Mouse (Mus musculus): ENCODE measurements around the gene Cnksr1.
A peak's percentile ranks its signal among the peaks of the same experiment; 100 is the strongest.

Cnksr1 gene

DNA sequence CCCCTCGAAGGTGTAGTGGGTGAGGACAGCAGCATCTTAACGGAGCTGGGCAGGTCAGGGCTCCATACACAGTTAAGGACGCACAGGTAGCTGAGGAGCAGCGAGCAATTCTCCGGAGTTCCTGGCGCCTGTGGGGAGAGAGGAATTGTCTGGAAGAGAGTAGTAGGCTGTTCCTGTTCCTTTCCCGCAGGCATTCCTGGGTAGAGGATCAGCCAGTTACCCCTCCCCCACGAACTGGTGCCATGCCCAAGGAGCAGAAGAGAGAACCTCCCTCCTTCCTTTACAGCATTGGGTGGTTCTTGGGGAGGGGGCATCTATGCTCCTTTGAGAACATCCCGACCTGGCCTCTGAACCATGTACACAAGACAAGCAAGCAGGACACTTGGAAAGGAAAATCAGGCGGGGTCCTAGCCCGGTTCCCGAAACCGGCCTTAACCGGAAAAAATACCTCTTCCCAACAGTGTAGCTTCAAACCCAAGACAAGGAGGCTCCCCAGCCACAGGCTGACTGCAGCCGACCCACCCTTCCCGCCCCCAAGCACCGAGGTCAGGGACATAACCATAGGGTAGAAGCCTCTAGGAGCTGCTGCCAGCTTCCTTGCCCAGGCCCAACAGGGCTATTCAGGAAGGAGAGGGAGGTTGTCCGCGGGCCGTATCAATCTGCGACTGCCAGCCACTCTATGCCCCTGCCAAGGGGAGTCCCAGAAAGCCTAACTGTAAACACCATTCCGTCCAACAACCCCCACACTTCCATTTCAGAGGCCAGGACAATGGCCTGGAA is 14.1 kb upstream of the Cnksr1 start:
- DNase-seq: no peak

DNA sequence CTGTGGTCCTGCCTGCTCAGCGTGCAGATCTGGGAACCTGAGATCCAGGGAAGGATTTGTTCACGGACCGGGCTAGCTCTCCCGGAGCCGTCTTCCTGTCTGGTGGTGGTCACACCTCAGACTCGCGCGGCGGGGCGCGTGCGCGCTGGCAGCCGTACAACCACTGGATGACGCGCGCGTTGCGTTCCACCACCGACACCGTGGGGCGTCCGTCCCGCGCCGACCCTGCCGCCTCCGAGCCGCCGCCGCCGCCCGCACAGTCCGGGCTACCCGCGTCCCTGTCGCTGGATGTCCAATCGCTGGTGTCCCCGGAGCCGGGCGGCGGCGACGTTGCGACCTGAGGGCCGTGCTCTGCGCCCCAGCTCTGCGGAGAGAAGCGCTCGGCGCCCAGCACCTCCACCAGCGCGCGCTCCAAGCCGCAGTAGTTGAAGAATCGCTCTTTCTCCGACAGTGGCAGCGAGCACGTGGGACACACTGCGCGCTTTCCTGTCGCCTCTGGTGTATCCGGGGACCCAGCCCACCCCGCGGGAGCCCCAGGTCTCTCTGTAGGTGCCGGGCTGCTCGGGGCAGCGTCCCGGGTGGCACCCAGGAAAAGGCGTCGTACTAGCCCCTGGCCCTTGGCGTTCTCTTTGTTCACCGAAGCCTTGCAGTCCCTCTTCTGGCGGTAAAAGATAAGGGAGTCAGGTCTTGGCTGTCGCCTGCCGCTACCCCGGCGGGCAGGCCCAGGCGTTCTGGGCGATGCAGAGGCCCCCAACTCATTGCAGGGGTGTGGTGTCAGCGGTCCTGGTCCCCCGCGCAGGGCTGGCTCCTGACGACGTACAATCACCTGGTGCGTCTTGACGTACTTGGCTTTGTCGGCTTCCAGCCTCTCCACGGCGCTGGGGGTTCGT is 13.3 kb upstream of the Cnksr1 start:
- peak; percentile 18 to 39 for DNase-seq

DNA sequence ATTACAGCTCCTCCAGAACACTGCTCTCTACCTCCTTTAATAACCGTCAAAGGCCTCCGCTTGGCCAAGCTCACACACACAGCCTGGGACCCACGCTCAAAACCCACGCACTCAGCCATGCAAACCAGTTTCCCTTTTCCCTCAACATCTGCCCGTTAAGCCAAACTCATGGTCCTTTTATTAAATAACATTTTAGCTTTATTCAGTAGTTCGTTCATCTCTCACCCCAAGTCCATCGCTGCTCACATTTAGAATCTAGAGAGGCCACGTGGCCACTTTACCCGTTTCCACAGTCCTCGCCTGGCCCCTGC is 12.7 kb upstream of the Cnksr1 start:
- no peak for DNase-seq

GRCm38 (mm10) chr4:134250116-134250929 is 12.1 kb upstream of the Cnksr1 start:
- no peak for DNase-seq

GRCm38 (mm10) chr4:134249651-134250050 is 11.5 kb upstream of the Cnksr1 start:
- DNase-seq: peak; percentile 61 to 78

DNA sequence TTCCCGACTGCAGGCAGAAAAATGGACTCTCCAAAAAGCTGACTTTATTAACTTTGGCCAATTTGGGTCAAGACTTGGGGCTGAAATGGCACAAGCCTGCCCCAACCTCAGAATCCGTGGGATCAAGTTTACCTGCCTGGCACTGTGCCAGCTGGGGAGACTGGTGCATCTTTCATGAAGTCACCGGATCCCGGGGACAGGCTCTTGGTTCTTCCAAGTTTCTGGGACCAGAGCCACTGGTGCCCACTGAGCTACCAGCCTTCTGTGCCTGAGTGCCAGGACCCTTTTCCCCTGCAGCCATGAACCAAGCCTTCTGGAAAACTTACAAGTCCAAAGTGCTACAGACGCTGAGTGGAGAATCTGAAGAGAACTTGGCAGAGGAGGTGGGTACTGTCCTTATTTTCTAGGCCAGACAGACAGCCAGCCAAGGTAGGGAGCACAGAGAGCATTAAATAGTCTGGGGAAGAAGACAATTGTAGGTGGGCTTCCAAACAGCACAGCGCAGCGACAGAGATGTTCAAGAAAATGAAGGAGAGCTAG is 8.6 kb upstream of the Cnksr1 start, which contains the start of gene Gm30191:
Gene Gm30191 (plus strand): TSS at position 217 of the 540 bp plus-strand sequence.
- DNase-seq: peak; percentile 16 to 35

DNA sequence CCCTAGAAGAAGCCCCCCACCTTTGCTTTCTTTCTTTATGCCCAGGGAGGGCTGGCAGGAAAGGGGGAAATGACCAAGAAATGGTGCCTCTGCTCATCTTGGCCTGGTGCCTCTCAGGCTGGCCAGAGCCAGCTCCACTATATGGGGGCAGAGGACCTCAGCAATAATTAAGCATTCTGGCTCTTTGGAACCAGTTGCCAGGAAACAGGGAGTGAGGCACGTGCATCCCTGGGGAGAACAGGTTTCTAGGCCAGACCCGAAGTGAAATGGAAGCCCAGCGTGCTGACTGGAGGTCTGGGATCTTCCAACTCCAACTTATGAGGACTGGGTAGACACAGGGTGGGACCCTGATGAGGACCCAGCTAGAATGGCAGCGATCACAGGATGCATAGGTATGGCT is 8.1 kb upstream of the Cnksr1 start:
- no peak for DNase-seq

DNA sequence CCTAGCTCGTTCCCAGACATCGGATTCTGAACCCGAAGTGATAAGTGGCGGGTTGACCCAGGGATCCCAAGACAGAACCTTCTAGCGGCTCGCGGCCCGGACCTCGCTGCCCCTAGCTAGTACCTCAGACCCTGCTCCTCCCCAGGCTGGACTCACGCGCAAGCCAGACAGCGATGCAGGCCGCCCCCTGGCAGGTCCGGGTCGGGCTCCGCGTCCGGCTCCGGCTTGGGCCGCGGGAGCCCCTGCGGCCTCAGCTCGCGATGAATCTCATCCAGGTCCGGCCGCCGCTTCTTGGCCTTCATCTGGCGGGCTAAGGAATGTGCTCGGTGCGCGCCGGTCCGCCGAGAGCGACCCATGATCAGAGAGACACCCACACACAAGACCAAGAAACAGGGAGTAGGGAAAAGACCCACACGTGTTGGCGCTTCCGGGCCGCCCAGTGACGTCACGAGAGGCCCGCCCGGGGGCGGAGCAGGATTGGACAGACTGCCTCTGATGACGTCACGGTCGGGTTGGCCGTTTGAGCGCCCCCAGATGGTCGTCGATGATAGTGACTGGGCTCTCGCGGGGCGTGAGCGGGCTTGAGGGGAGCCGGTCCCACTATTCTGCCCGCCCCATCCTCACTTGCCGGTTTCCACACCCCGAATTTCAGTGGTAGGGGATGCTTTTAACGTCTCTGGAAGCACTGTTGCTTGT is 7.1 kb upstream of the Cnksr1 start, which contains the start of gene Zfp593:
Gene Zfp593 (minus strand): TSS at position 445 of the 696 bp plus-strand sequence.
- peak; percentile 95 to 98 for DNase-seq

DNA sequence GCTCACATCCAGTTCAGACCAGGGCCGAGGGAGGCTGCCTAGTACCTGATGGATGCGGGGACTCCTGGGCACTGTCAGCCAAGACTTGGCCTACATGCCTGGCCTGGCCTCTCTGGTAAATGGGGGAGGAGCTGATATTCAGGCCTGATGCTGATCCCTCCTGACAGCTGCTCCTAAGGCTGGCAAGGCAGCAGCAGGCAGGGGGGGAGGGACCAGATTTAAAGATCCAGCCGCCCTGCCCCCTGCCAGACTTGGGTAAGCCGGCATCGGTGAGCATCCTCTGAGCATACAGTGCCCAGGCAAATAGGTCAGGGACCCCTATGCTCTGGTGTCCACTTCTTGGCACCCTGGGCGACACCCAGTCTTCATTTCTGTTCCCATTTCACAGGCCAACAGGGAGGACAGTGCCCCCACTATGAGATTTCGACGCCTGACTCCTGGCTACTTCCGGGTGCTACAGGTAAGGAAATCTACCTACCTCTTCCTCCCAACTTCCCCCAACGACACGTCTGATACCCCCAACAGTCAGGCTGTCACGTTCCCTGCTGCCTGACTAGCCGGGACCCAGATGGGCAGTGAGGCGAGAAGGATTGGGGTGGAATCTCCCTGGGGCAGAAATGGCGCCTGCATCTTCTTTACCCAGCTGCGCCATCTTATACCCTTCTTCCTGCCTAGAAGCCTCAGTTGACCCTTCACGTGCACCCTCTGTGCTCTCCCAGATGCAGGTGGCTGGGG is 5.5 kb upstream of the Cnksr1 start, which contains the start of gene E130218I03Rik:
Gene E130218I03Rik (plus strand): TSS at position 147 of the 735 bp plus-strand sequence.
- no peak for DNase-seq

GRCm38 (mm10) chr4:134238686-134239085 is 487 bp upstream of the Cnksr1 start:
- DNase-seq: peak; percentile 28 to 37

DNA sequence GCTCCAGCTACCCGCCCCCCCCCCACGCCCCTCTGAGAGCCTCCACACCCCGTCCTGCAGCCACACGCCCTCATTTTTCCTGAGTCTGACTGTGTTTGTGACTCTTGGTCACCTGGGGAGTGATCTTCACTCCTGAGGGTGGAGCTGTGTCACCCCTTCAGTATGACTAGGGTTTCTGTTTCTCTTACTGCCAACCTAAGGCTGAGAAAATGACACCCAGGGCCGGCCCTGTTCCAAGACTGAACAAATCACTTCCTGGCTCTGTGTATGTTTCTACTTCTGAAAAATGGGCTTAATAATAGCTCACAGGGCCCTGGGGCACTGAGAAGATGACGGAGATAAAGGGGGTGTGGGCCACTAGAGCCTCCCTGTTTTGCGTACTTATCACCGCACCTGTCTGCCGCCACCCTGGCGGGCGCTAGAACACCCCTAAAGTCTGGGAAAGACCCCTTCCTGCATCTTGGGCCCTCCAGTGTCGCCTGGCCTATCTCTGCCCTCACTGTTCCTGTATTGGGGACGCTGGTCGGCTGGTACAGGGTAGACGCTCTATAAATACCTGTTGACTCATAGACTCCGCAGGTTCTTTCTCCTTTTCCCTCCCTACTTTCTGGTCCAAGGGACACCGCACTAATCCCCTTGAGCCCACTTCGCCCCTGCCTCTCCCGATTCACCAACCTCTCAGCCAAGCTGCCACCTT is 469 bp downstream of the Cnksr1 start:
- no peak for DNase-seq

- DNase-seq: no peak
Measured at GRCm38 (mm10) chr4:134234876-134235275, 3.3 kb downstream of the Cnksr1 start.

DNA sequence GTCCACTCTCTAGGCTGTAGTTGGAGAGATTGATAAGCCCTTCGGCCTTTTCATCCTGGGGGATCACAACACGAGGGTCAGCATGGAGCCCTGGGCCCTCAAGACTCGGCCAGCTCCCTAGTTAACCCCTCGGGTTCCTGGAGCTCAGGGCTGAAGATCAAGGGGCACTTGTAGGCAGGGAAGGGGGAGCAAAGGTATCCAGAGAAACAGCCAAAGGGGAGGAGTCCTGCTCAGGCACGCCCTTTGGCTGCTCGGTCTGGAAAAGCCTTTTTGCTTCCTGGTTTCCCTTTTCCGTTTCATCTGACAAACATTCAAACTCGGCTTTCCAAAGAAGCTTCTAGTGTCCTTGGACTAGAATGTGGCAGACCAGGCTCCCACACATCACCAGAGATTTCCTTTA is 7.8 kb downstream of the Cnksr1 start:
- DNase-seq: no peak

- no peak for DNase-seq
Measured at GRCm38 (mm10) chr4:134227194-134227593, 11.0 kb downstream of the Cnksr1 start, which contains the start of gene Catsper4. Catsper4 (minus strand) TSS chr4:134227383.

DNA sequence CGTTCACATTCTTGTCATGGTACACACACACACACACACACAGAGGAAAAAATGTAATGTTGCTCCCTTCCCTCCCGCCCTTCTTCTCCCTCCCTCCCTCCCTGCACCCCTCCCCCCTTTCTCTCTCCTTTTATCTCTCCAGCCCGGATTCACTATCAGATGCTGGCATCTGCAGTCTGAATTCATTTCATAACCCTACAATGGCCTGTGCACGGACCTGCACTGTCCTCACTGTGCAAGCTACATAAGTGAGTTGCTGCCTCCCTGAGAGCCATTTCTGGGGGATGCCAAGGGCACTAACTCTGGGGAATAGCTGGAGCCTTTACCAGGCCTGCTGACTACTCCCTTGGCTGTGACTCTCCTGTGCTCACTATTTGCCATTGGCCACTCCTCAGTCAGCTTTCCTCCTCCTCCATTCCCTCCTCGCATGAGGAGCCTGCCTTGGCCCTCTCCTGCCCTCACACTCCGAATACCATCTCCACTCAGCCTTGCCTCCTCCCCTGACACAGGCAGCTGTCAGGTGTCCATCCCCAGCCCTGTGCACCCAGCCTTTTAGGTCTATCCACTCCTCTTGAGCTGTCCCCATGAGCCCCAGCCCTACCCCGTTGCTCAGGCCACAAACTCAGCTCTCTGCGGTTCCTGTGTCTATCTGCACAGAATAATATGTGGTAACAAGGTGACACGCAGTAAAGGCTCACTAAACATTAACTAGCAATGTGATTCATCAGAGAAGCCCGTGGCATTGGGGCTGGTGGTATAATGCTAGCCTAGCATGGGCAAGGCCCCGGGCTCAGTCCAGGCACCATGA is 15.2 kb downstream of the Cnksr1 start:
- DNase-seq: no peak

DNA sequence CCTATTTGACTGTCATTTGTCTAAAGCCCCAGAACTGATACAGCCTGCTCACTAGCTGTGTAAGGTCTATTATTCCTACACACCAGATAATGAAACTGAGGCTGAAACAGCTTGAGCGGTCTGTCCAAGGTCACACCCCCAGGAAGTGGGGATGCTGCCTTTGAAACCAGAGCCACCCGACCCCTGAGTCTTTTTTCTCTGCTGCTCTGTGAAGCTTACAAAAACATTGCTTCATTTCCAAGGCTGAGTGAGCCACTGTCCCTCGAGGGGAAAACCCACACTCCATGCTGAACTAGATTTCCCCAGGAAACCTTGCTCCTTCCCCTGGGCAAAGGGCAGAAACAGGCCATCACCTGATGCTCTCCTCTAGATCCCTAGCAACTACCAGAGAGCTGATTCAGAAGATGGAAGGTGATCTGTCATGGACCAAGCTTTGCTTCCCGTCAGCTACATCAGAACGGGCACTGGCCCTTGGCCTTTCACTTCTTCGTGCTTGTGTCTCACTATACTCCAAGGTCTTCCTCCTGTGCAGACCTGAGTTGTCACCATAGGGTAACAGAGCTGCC is 31.6 kb downstream of the Cnksr1 start:
- DNase-seq: no peak

- no peak for DNase-seq
Measured at GRCm38 (mm10) chr4:134203340-134203896, 34.8 kb downstream of the Cnksr1 start.

GRCm38 (mm10) chr4:134202904-134203303 is 35.3 kb downstream of the Cnksr1 start, which contains the start of gene Gm7534:
Gm7534 (minus strand) TSS chr4:134203004.
- no peak for DNase-seq

GRCm38 (mm10) chr4:134199371-134199770 is 38.8 kb downstream of the Cnksr1 start:
- no peak for DNase-seq
